Mouse (Mus musculus): ENCODE data around the gene Isy1.

Isy1 gene

DNA sequence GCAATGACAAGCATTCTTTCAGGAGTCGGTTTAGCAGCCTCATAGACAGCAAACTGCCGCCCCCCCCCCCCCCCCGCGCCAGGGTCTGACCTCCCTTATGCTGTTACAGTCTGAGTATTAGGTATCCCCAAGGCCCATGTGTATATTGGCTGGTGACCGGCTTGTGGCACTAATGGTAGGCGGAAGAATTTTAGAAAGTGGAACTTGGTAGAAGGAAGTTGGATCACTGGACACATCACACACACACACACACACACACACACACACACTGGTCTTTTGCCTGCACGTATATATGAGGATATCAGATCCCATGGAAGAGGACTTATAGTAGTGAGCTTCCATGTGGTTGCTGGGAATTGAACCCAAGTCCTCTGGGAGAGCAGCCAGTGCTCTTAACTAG is 36.1 kb downstream of the Isy1 start:
- no peak for DNase-seq

DNA sequence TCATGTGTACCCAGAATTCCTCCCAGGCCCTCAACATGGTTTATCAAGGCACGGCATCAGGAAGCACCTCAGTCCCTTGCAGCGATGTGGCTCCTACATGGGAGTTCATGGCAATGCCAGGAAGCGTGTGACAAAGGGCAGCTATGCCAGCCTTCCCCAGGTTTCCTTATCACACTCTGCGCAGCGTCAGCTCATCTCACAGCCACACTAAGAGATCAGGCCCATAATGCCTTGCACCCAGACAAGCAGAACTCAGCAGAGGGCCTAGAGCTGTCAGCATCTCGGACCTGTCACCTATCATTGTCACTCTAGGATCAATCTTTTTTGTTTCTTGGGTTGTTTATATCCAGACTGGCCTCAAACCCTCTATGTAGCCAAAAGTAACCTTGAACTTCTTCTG is 39.0 kb downstream of the Isy1 start:
- no peak for DNase-seq

DNA sequence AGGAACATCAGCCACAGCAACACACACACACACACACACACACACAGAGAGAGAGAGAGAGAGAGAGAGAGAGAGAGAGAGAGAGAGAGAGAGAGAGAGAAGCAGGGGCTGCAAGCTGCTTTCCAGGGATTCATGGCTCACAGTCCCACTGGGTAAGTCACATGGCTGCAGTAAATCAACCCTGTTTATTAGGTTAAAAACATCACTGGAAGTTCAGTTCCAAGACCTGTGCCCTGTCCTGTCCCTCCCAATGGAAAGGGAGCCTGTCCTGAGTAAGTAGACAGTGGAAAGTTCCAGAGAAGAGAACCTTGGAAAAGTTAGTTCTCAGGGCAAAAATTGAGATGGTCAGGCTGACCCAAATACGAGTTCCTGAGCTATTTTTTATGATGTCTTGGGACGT is 41.3 kb downstream of the Isy1 start:
- DNase-seq: no peak

DNA sequence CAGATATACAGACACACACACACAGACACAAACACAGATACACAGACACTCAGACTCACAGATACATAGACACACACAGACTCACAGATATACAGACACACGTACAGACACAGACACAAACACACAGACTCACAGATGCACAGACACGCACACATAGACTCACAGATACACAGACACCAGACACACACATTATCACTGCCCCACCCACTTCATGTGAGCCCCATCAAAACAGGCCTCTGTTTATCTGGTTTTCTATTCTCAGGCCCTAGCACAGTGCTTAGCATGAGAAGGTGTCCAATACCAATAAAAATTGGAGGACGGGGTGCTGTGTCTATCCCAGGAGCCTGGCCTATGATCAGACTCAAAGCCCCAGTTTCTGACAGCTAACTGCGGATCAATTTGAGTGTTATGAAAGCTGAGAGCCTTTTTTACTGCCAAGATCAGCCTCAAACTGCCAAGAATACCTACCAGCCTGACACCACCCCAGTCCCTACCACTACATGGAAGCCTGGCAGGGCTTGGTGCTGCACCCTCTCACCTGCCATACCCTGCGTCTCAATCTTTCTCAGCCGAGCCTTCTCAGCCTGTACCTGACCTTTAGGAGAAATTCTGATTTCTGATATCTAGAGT is 42.2 kb downstream of the Isy1 start:
- no peak for DNase-seq

DNA sequence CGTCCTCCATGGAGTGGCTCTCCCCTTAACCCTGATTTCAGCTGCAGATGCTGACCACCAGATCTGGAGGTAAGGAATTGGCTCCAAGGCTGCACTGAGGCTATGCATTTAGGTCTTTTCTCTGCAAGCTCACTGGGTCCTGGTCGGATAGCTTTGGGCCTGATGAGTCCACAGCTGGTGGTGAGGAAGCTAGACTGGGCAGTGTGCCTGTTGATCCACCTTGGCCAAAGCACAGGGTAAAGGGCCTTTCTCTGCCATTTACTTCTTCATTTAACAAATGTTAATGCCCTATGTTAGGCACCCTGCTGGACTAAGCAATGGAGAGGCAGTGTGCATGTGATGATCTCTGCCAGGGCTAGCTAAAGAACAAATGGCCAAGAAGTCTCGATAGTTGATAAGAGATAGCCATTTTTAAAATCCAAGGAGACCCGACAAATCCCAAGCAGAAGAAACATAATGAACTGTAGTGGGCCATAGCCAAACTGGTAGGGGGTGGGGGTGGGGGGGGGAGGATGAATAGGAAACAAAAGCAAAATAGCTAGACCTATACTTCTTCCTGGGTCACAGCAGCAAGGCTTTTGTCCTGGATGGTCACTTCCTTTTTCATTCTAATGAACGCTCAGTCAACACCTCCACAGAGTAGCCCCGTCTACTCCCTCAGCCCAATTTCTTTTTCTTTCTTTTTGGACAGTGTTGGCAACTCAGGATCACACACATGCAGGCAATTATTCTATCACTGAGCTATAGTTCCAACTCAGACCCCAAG is 43.0 kb downstream of the Isy1 start:
- no peak for DNase-seq

DNA sequence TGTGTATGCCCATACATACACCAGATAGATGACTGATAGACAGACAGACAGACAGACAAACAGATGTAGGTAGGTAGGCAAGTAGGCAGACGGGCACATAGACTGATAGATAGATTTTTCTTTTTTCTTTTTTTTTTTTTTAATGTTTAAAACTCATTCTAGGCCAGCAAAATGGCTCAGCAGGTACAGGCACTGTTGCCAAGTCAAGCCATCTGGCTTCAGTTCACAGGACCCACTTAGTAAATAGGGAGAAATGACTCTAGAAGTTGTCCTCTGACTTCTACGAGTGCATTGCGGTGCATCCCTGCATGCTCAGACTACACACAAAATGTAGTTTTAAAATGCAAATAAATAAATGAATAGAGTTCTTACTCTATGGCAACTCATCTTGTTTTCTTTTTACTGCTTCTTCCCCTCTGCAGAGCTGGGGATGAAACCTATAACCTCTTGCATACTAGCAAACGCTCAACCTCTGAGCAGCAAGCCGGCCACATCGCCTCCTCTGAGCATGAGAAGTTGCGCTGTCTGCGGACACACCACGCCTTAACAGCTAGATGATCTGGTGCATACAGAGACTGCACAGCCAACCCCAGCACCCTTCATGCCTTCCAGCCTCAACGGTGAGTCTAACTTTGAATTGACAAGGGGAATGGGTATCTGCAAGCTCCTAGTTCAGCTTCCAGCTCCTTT is 44.6 kb downstream of the Isy1 start:
- DNase-seq: no peak

DNA sequence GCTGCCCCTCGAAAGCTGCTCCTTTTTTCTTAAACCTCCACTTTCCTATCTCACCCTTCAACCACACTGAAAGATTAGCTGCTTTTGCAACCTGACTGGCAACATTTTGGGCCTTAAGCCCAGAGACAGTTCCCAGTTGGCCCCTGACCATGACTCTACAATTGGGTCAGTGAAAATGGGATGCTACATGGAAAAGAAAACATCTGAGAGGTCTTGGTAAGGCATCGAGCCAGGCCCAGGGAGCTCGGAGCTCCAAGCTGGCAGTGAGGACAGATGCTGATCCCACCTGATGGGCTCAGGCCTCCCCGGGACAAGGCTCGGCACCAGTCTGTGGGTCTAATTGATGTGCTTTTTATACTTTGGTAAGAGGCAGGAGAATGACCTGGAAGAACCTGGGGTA is 46.8 kb downstream of the Isy1 start:
- DNase-seq: no peak

DNA sequence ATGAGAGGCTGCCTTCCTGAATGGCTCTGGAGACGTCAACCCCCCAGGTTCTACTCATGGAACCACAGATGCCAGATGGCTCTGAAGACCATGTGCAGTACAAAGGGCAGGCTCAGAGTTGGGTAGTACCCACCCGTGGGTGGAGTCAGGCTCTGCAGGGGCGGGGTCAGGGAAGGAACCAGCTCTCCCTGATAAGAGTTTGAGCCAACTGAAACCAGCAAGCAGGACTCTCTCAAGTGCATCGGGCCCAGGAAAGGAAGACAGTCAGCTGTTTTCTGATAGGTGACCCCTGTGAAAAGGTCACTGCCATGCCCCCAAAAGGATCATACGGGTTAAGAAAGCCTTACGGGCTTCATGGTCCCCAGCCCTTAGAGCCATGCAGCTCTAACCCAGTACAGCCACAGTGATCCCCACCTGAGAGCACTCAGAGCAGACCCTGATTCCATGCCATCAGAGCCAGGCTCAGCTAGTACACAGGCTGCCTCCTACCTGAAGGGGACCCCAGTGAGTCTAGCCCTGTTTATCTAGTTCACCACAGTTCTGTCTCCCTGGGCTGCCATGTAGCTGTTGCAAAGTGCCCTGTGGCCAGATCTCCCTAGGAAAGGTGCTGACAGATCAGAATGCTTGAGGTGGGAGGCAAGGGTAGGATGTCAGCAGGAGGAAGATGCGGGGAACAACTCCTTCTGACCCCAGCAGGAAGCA is 47.7 kb downstream of the Isy1 start:
- DNase-seq: peak; percentile 36

DNA sequence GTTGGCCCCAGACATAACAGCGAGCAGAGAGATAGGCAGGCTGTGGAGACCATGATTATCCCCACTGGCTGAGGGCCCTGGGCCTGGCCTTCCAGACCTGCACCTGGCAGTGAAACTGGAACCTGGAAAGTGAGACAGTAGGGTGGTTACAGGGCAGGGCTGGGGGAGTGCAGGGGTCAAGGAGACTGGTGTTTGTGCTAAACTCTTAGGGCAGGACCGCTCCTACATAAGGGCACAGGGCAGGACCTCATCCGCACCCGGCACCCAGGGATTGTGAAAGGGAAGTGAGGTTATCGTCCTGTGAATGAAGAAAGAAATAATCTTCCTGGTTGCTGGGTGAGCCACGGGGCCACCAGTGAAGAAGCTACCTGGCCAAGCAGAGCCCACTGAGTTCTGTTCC is 48.8 kb downstream of the Isy1 start:
- no peak for DNase-seq

DNA sequence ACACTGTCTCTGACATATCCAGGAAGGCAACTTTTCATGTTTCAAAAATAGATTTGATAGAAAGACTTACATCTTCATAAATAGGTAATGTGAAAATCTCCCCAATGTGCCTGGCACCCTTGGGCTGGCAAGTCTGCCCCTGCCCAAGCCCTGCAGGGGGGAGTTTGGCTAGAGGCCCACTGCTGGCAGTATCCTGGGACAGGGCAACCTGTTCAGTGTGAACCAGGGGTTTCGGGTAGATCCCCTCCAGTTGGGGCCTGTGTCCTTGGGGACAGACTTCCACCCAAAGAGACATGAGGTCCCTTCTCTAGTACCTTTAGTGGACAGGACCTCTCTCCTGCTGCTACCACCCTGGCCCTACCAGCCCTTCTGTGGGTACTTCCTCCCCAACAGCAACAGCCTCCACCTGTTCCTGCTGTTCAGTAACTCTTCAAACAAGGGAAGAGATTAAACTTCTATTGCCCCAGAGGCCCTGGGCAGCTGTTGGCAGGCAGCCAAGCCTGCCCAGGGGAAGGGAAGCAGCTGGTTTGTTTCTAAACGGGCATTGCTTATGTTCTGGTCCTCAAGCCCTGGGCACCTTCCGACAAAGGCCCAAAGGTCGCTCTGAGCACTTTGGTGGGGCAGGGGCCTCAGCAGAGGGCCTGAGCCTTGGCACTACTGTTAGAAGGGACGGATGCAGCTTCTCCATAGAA is 49.6 kb downstream of the Isy1 start:
- DNase-seq: peak; percentile 78

DNA sequence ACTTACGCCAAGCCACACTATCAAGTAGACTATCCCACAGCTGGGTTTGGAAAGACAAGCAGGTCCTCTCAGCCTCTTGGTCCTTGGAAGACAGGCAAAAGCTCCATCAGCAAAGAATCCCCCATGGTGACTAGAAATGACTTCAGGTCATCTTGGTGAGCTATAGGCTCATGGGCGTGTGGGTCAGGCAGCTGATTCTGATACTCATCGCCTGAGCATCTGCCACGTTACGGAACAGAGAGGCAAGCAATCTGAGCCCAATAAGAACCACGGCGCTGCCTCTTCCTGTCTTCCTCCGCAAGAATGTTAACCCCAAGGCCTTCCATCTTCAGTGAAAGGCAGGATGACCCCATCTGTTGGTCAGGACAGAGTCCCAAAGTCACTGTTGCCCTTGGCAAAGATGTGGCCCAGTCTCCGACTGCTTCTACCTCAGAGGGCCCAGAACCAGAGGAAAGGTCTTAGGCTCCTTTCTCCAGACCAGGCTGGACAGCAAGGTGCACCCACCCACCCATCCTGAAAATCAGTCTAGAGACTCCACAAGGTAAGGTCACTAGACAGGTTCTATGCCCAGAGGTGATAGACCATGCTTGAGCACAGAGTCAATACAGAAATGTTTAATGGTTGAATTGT is 50.2 kb downstream of the Isy1 start:
- no peak for DNase-seq

DNA sequence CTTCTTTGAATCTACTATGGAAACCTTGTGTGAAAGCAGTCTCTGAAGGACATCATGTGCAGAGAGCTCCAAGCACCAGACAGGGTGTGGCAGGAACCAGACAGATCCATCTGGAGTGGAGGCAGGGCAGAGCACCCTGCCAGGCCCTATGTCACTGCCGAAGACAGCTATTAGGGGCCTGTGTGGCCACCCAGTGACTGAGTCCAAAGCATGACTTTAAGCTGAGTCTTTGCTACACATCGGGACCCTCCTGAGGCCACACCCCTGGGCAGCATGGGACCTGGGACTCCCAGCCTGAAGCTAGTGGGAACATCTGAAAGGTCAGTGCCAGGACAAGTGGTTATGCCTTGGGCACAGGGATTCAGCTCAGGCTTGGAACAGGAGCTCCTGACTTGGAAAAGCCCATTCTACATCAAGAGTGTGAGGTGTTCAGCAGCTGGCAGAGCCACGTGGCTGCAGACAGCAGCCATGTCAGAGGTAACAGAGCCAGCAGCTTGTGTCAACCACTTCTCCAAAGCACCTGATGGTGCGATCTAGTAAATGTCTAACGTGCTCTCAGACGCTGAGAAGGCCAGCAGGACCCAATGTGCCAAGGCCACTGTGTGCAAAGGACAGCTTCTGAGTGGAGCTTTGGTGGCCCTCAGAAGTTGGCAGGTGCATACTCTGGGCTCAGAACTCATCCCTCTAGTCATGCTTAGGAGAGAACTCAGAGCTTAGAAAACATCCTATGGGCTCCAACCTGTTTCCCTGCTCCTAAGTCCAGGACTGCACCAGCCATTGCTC is 51.3 kb downstream of the Isy1 start:
- no peak for DNase-seq

DNA sequence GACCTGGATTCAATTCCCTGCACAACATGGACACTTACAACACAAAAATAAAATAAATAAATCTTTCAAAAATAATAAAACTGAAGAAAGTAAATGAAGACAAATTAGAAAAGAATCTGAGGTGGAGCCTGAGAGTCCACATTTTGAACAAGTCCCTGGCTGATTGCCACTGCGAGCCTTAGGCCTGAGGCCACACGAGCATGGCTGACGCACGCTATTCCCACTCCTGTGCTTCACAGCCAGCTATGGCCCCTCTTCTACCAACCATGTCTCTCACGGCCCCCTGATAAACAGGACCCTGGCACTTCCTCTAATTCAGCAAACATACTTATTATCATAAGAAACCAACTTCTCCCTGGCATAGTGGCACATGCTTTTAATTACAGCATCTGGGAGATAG is 52.0 kb downstream of the Isy1 start:
- no peak for DNase-seq

DNA sequence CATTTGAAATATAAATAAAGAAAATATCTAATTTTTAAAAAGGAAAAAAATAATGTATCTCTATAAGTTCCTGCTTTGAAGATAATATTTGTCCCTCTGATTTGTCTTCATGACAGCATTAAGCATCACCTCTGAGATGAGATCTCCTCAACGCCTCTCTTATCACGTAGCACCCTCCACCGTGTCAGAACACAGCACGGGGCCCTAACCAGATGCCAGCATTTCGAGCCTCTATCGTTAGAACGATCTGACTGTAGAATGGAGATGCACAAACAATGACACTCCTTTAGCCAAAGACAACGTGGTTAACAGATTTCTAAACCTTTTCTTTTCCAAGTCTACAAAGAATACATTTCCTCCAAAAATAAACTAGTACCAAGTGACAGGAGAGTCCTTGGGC is 54.6 kb downstream of the Isy1 start:
- DNase-seq: no peak

DNA sequence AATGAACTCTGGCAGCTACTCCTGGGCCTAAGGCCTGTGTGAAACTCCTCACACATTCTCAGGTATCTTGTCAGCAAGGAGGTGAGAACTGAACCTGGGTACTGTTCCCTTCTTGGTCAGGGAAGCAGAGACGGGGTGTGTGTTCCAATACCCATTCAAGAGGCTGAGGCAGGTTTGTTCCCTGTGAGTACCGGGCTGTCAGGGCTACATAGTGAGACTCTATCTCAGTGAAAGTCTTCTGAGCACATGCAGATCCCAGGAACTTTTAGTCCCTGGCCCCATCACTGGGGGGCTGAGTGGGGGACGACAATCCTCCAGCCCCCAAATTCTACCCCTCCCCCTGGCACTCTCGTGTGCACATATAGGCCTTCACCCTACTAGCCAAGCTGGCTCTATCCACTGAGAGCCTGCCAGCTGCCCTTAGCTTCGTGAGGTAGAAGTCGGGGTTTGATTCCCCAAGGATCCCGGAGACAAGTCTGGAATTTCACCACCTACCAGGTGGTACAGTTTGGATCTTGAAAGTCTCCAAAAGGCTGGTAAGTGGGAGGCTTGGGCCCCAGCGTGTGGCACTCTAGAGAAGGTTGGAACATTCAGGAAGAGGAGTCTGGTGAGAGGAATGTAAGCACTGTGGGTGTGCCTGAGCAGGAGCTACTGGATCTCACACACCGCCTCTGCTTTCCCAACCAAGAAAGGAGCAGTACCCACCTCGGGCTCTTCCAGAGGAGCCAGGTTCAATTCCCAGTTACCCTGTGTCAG is 57.9 kb downstream of the Isy1 start:
- no peak for DNase-seq

DNA sequence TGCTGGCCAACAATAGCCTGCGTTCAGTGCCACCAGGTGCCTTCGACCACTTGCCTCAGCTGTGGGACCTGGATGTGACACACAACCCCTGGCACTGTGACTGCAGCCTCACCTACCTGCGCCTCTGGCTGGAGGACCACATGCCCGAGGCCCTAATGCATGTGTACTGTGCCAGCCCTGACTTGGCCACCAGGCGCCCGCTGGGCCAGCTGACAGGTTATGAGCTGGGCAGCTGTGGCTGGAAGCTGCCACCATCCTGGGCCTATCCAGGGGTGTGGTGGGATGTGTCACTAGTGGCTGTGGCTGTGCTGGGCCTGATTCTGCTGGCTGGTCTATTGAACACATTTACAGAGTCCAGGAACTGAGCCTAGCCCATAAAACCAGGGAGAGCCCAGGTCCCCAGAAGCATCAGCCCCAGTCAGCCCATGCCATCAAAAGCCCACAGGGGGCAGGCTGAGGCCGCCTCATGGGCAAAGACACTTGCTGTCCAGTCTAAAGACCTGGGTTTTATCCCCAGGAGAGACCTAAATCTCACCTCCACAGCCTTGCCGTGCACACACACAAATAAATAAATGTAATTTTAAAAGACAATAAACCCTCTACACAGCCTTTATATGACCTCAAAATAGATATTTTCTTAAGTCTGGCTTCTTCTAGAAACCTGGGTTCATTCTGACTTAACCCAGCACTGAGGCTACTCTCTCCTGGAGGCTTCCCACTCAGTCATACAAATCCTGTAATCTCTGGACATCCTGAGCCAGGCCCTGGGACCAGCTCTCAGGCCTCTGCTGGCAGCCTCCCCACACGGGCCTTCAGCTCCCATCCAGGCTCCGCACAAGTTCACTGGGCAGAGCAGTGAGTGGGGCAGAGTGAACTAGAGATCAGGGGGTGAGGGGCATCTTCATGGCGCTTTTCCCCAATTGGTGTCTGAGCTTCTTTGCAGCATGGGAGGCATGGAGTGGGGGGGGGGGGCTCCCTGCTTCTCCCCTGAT is 59.1 kb downstream of the Isy1 start:
- DNase-seq: no peak

DNA sequence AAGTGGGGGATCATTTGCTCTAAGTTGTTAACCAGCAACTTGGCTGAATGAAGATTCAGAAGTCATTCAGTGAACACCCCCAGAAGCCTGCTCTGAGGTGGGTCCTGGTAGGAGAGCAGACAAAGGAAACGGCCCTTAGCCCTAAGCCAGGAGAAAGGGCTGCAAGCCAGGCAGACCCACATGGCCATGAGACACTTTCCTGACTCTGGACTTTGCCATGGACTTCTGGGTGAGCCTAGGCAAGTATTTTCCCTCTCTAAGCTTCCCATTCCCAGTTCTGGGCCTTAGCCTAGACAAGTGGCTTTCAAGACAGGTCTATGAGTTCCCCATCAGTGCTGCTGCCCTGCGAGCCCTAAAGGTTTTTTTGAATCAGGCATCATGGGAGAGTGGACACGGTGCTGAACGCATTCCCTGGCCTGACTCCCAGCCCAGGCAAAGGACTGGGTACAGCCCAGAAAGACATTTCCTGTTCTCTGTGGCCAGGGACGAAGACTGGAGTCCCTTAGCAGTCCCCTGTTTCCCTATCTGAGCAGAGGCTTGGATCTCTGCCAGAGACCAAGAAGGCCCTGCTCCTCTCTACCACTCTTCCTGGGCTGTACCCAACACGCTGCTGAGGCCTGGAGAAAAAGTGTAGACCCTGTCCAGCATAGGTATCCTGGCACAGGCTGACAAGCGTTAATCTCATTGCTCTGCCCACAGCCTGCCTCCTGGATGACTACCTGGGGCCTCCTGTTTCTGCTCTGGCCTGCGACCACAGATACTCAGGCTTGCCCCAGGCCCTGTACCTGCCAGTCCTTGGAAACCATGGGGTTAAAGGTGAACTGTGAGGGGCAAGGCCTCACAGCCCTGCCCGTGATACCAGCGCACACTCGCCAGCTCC is 60.1 kb downstream of the Isy1 start:
- DNase-seq: no peak

DNA sequence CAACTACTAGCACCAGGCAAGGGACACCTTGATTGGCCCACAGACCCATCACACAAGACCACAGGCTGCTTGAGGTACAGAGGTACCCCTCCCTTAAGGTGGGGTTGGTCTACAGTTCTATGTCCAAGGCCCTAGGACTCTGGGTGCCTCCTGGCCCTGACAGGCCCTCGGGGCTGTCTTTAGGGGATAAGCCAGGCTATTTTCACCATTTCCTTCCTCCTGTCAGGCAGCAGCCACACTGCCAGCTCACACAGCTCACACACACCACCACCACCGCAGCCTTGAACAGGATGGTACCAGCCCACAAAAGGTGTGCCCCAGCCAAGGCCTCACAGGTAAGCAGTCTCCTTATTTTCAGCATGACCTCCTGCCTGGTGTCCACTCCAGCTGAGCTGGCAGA is 60.8 kb downstream of the Isy1 start, which contains the start of gene Gp9:
Gp9 (plus strand) TSS at position 231 of the 400 bp plus-strand sequence.
- DNase-seq: no peak

All from kidney, adult 11 months (tissue).